Mouse (Mus musculus): ENCODE results near the gene Lrrn3. TPM values are rescaled to one million over a fixed set of nuclear protein-coding genes. Genes with fewer than 3 reads are reported as not detected.

The Lrrn3 gene
- polyA plus RNA-seq, 1 experiment from 2014 or later: 7.4 TPM

- no peak overlapping the region for H3K4me3 ChIP-seq (ENCODE audit: low read depth, low read length)
- H3K27me3 ChIP-seq (ENCODE audit: control insufficient read depth, insufficient read depth, low read length): no peaks in the 10 kb centered on the region
- 78% methylated on average over 6 of the region's 6 CpGs for WGBS
- H3K9me3 ChIP-seq (ENCODE audit: control insufficient read depth, low read length): no peaks in the 10 kb centered on the region
- no peaks in the 10 kb centered on the region for H3K36me3 ChIP-seq (ENCODE audit: control insufficient read depth, insufficient read depth, low read length)
- DNase-seq (ENCODE audit: low spot score) (no peak), ATAC-seq (ENCODE audit: insufficient number of reproducible peaks, low FRiP score, low TSS enrichment, low read depth) (no peak)
- H3K27ac ChIP-seq (replicated peaks; ENCODE audit: low read depth, low read length): no peak overlapping the region
- H3K9ac ChIP-seq (ENCODE audit: low read length): no peak overlapping the region
- no peak overlapping the region for H3K4me2 ChIP-seq (ENCODE audit: low read depth, severe bottlenecking)
- H3K4me1 ChIP-seq (ENCODE audit: control insufficient read depth, insufficient read depth, low read length): no peaks in the 10 kb centered on the region
These were observed 17.0 kb downstream of the Lrrn3 start for GRCm38 (mm10) chr12:41469096-41469801.

- no peak for ATAC-seq (ENCODE audit: insufficient number of reproducible peaks, low FRiP score, low TSS enrichment, low read depth)
- no peak overlapping the region for H3K4me3 ChIP-seq (ENCODE audit: low read depth, low read length)
- H3K36me3 ChIP-seq (ENCODE audit: control insufficient read depth, insufficient read depth, low read length): no peaks in the 10 kb centered on the region
- H3K4me2 ChIP-seq (ENCODE audit: low read depth, severe bottlenecking): no peak overlapping the region
- no peaks in the 10 kb centered on the region for H3K27me3 ChIP-seq (ENCODE audit: control insufficient read depth, insufficient read depth, low read length)
- 91% methylated on average over 3 of the region's 3 CpGs for WGBS
- no peaks in the 10 kb centered on the region for H3K9me3 ChIP-seq (ENCODE audit: control insufficient read depth, low read length)
- no peaks in the 10 kb centered on the region for H3K4me1 ChIP-seq (ENCODE audit: control insufficient read depth, insufficient read depth, low read length)
- no peak overlapping the region for H3K27ac ChIP-seq (replicated peaks; ENCODE audit: low read depth, low read length)
- DNase-seq (ENCODE audit: low spot score): no peak
- no peak overlapping the region for H3K9ac ChIP-seq (ENCODE audit: low read length)
These were observed 17.7 kb downstream of the Lrrn3 start for GRCm38 (mm10) chr12:41468374-41468991.

- H3K9ac ChIP-seq (ENCODE audit: low read length): no peak overlapping the region
- no peaks in the 10 kb centered on the region for H3K9me3 ChIP-seq (ENCODE audit: control insufficient read depth, low read length)
- H3K27ac ChIP-seq (replicated peaks; ENCODE audit: low read depth, low read length): no peak overlapping the region
- 34% methylated on average over 4 of the region's 4 CpGs for WGBS
- no peak overlapping the region for H3K4me3 ChIP-seq (ENCODE audit: low read depth, low read length)
- no peak overlapping the region for H3K4me2 ChIP-seq (ENCODE audit: low read depth, severe bottlenecking)
- H3K36me3 ChIP-seq (ENCODE audit: control insufficient read depth, insufficient read depth, low read length): no peaks in the 10 kb centered on the region
- H3K27me3 ChIP-seq (ENCODE audit: control insufficient read depth, insufficient read depth, low read length): no peaks in the 10 kb centered on the region
- ATAC-seq (ENCODE audit: insufficient number of reproducible peaks, low FRiP score, low TSS enrichment, low read depth) (no peak), DNase-seq (ENCODE audit: low spot score) (peak; percentile 55)
- no peaks in the 10 kb centered on the region; the same call in 1 of the 2 replicates for H3K4me1 ChIP-seq (ENCODE audit: control insufficient read depth, insufficient read depth, low read length)
These were observed 47.8 kb downstream of the Lrrn3 start for GRCm38 (mm10) chr12:41438446-41438845.

GRCm38 (mm10) chr12:41436206-41436985 lies 49.8 kb downstream of the Lrrn3 start:
- WGBS: 84% methylated on average over 5 of the region's 5 CpGs
- H3K9me3 ChIP-seq (ENCODE audit: control insufficient read depth, low read length): no peaks in the 10 kb centered on the region
- H3K27me3 ChIP-seq (ENCODE audit: control insufficient read depth, insufficient read depth, low read length): no peaks in the 10 kb centered on the region
- H3K36me3 ChIP-seq (ENCODE audit: control insufficient read depth, insufficient read depth, low read length): no peaks in the 10 kb centered on the region
- no peak for ATAC-seq (ENCODE audit: insufficient number of reproducible peaks, low FRiP score, low TSS enrichment, low read depth)
- no peak for DNase-seq (ENCODE audit: low spot score)
- no peak overlapping the region for H3K4me2 ChIP-seq (ENCODE audit: low read depth, severe bottlenecking)
- H3K4me3 ChIP-seq (ENCODE audit: low read depth, low read length): no peak overlapping the region
- no peaks in the 10 kb centered on the region; the same call in 1 of the 2 replicates for H3K4me1 ChIP-seq (ENCODE audit: control insufficient read depth, insufficient read depth, low read length)
- no peak overlapping the region for H3K9ac ChIP-seq (ENCODE audit: low read length)
- H3K27ac ChIP-seq (replicated peaks; ENCODE audit: low read depth, low read length): no peak overlapping the region

- no peak for DNase-seq (ENCODE audit: low spot score)
- no peak overlapping the region for H3K27ac ChIP-seq (replicated peaks; ENCODE audit: low read depth, low read length)
- no peak overlapping the region for H3K4me2 ChIP-seq (ENCODE audit: low read depth, severe bottlenecking)
- H3K9me3 ChIP-seq (ENCODE audit: control insufficient read depth, low read length): no peaks in the 10 kb centered on the region
- H3K27me3 ChIP-seq (ENCODE audit: control insufficient read depth, insufficient read depth, low read length): no peaks in the 10 kb centered on the region
- no peaks in the 10 kb centered on the region for H3K4me1 ChIP-seq (ENCODE audit: control insufficient read depth, insufficient read depth, low read length)
- H3K9ac ChIP-seq (ENCODE audit: low read length): no peak overlapping the region
- no peak for ATAC-seq (ENCODE audit: insufficient number of reproducible peaks, low FRiP score, low TSS enrichment, low read depth)
- H3K4me3 ChIP-seq (ENCODE audit: low read depth, low read length): no peak overlapping the region
- H3K36me3 ChIP-seq (ENCODE audit: control insufficient read depth, insufficient read depth, low read length): no peaks in the 10 kb centered on the region
These were observed 57.4 kb downstream of the Lrrn3 start for GRCm38 (mm10) chr12:41428806-41429205.

GRCm38 (mm10) chr12:41427464-41427863 lies 58.8 kb downstream of the Lrrn3 start:
- no peaks in the 10 kb centered on the region for H3K36me3 ChIP-seq (ENCODE audit: control insufficient read depth, insufficient read depth, low read length)
- H3K4me1 ChIP-seq (ENCODE audit: control insufficient read depth, insufficient read depth, low read length): no peaks in the 10 kb centered on the region
- no peaks in the 10 kb centered on the region for H3K27me3 ChIP-seq (ENCODE audit: control insufficient read depth, insufficient read depth, low read length)
- H3K4me3 ChIP-seq (ENCODE audit: low read depth, low read length): no peak overlapping the region
- WGBS: 47% methylated on average over 5 of the region's 5 CpGs
- H3K27ac ChIP-seq (replicated peaks; ENCODE audit: low read depth, low read length): no peak overlapping the region
- no peak overlapping the region for H3K4me2 ChIP-seq (ENCODE audit: low read depth, severe bottlenecking)
- ATAC-seq (ENCODE audit: insufficient number of reproducible peaks, low FRiP score, low TSS enrichment, low read depth) (no peak), DNase-seq (ENCODE audit: low spot score) (no peak)
- no peak overlapping the region for H3K9ac ChIP-seq (ENCODE audit: low read length)
- no peaks in the 10 kb centered on the region for H3K9me3 ChIP-seq (ENCODE audit: control insufficient read depth, low read length)

GRCm38 (mm10) chr12:41425101-41425679 lies 61.0 kb downstream of the Lrrn3 start:
- DNase-seq (ENCODE audit: low spot score) (no peak), ATAC-seq (ENCODE audit: insufficient number of reproducible peaks, low FRiP score, low TSS enrichment, low read depth) (no peak)
- H3K36me3 ChIP-seq (ENCODE audit: control insufficient read depth, insufficient read depth, low read length): no peaks in the 10 kb centered on the region
- no peaks in the 10 kb centered on the region for H3K9me3 ChIP-seq (ENCODE audit: control insufficient read depth, low read length)
- H3K4me2 ChIP-seq (ENCODE audit: low read depth, severe bottlenecking): no peak overlapping the region
- no peaks in the 10 kb centered on the region for H3K27me3 ChIP-seq (ENCODE audit: control insufficient read depth, insufficient read depth, low read length)
- WGBS: 66% methylated on average over 9 of the region's 9 CpGs
- no peaks in the 10 kb centered on the region for H3K4me1 ChIP-seq (ENCODE audit: control insufficient read depth, insufficient read depth, low read length)
- no peak overlapping the region for H3K9ac ChIP-seq (ENCODE audit: low read length)
- no peak overlapping the region for H3K27ac ChIP-seq (replicated peaks; ENCODE audit: low read depth, low read length)
- H3K4me3 ChIP-seq (ENCODE audit: low read depth, low read length): no peak overlapping the region

GRCm38 (mm10) chr12:41417961-41418360 lies 68.3 kb downstream of the Lrrn3 start:
- no peak overlapping the region for H3K27ac ChIP-seq (replicated peaks; ENCODE audit: low read depth, low read length)
- WGBS: 92% methylated on average over 4 of the region's 4 CpGs
- no peaks in the 10 kb centered on the region for H3K4me1 ChIP-seq (ENCODE audit: control insufficient read depth, insufficient read depth, low read length)
- no peak for ATAC-seq (ENCODE audit: insufficient number of reproducible peaks, low FRiP score, low TSS enrichment, low read depth)
- no peak overlapping the region for H3K4me3 ChIP-seq (ENCODE audit: low read depth, low read length)
- no peaks in the 10 kb centered on the region for H3K9me3 ChIP-seq (ENCODE audit: control insufficient read depth, low read length)
- no peak overlapping the region for H3K9ac ChIP-seq (ENCODE audit: low read length)
- no peak overlapping the region for H3K4me2 ChIP-seq (ENCODE audit: low read depth, severe bottlenecking)
- H3K27me3 ChIP-seq (ENCODE audit: control insufficient read depth, insufficient read depth, low read length): no peaks in the 10 kb centered on the region
- no peak for DNase-seq (ENCODE audit: low spot score)
- H3K36me3 ChIP-seq (ENCODE audit: control insufficient read depth, insufficient read depth, low read length): no peaks in the 10 kb centered on the region

All from limb, embryonic 11.5 days (tissue).